In the genomic region with DNA sequence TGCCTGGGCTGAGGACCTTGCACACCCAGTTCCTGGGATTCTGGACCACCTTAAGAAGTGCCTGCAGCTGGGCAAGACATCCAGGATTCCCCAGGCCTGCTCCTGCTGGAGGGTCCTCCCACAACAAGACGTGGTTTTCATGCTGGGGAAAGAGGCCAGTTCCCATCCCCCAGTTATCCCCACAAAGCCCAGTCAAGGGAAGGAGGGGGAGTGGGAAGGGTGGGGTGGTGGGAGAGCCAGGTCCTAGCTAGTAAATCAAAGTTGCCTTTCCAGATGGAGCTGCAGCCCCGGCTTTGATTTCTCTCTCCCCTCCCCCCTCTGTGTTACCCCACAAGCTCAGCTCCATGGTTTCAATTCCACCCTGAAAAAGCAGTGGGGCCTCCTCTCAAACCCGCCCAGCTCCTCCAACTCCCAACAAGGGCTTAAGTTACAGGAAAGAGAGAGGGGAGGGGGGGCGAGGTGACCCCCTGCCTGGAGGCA, we compare ENCODE assay signal across 9 mouse cellular contexts. TPM values are rescaled to one million over a fixed set of nuclear protein-coding genes. Genes with fewer than 3 reads are reported as not detected.
DNase-seq lines count a peak whose midpoint lies in the region; ATAC-seq and TF ChIP-seq lines count a peak whose summit lies in the region.
"Had no signal": no experiment of that assay in that cellular context is flagged by ENCODE, and none has a peak within 500 bp of the region (broad histone marks: within the 10 kb centered on the region; RNA-seq: fewer than 3 reads in every experiment).

No protein-coding gene starts in this region.

- no peak for TF ChIP-seq POLR2A in brain, embryonic 14.5 days (IDR thresholded peaks at IDR 0.05; ENCODE audit: borderline replicate concordance, extremely low read depth, insufficient read depth, insufficient read length, poor library complexity, severe bottlenecking)

- H3K36me3 ChIP-seq in kidney, embryonic 15.5 days, result no peaks in the 10 kb centered on the region
- H3K36me3 ChIP-seq in embryonic facial prominence, embryonic 15.5 days, result no peaks in the 10 kb centered on the region
- no peaks in the 10 kb centered on the region for H3K36me3 ChIP-seq in midbrain, embryonic 14.5 days (ENCODE audit: control insufficient read depth, insufficient read depth, low read length)

- no peaks in the 10 kb centered on the region for H3K9me3 ChIP-seq in kidney, embryonic 15.5 days (replicated peaks)
- H3K9me3 ChIP-seq in embryonic facial prominence, embryonic 15.5 days (replicated peaks), result no peaks in the 10 kb centered on the region
- no peaks in the 10 kb centered on the region for H3K9me3 ChIP-seq in midbrain, embryonic 14.5 days (ENCODE audit: control insufficient read depth, low read length)

- no peaks in the 10 kb centered on the region for H3K27me3 ChIP-seq in kidney, embryonic 15.5 days
- no peaks in the 10 kb centered on the region for H3K27me3 ChIP-seq in embryonic facial prominence, embryonic 15.5 days
- H3K27me3 ChIP-seq in midbrain, embryonic 14.5 days (ENCODE audit: control insufficient read depth, insufficient read depth, low read length), result no peaks in the 10 kb centered on the region; the same call in 1 of the 2 replicates

- peak overlapping the region; percentile 42 for H3K4me2 ChIP-seq in kidney, embryonic 15.5 days
- peak overlapping the region; percentile 33 for H3K4me2 ChIP-seq in embryonic facial prominence, embryonic 15.5 days (replicated peaks)
- H3K4me2 ChIP-seq in midbrain, embryonic 14.5 days (ENCODE audit: low read length), result no peak overlapping the region

- peak overlapping the region; percentile 89 for H3K27ac ChIP-seq in kidney, embryonic 15.5 days
- peak overlapping the region; percentile 94 for H3K27ac ChIP-seq in embryonic facial prominence, embryonic 15.5 days (replicated peaks)
- H3K27ac ChIP-seq in midbrain, embryonic 14.5 days (replicated peaks; ENCODE audit: low read depth, low read length), result no peak overlapping the region
- H3K27ac ChIP-seq: layer of hippocampus, adult 2 months had no signal

- no peak for DNase-seq in kidney, postnatal 14 days
- DNase-seq in brain, embryonic 14.5 days (ENCODE audit: low read depth), result peak; percentile 81
- DNase-seq in midbrain, embryonic 14.5 days, result peak; percentile 28
- no peak for DNase-seq in cerebellum, postnatal 4 days (ENCODE audit: low spot score in 2 of 2)
- DNase-seq in gastrocnemius, adult 18-20 months (ENCODE audit: low spot score), result no peak

- 14% methylated on average over 3 of the region's 4 CpGs for WGBS in kidney, embryonic 15.5 days
- 7% methylated on average over 3 of the region's 4 CpGs for WGBS in embryonic facial prominence, embryonic 15.5 days
- WGBS in midbrain, embryonic 14.5 days, result 3% methylated on average over 3 of the region's 4 CpGs

- TF ChIP-seq CTCF in brain, embryonic 14.5 days (IDR thresholded peaks at IDR 0.05; ENCODE audit: borderline replicate concordance, extremely low read depth, insufficient read depth, insufficient read length), result no peak

- peak overlapping the region; percentile 31; the same call in 1 of the 2 replicates for H3K9ac ChIP-seq in kidney, embryonic 15.5 days
- H3K9ac ChIP-seq in embryonic facial prominence, embryonic 15.5 days, result no peak overlapping the region
- no peak overlapping the region for H3K9ac ChIP-seq in midbrain, embryonic 14.5 days (replicated peaks; ENCODE audit: low read length)

- ATAC-seq in kidney, embryonic 15.5 days (replicated peaks; ENCODE audit: low FRiP score), result peak; percentile 88
- ATAC-seq in embryonic facial prominence, embryonic 15.5 days (ENCODE audit: insufficient number of reproducible peaks, low FRiP score, low TSS enrichment, low read depth), result peak; percentile 88
- ATAC-seq in midbrain, embryonic 14.5 days (ENCODE audit: low FRiP score, low TSS enrichment), result no peak
- no peak for ATAC-seq in granulocyte monocyte progenitor cell, adult 5-6 weeks (replicated peaks; ENCODE audit: poor library complexity, severe bottlenecking)

- no peak overlapping the region for H3K4me3 ChIP-seq in kidney, embryonic 15.5 days (replicated peaks)
- peak overlapping the region; percentile 11; the same call in 1 of the 2 replicates for H3K4me3 ChIP-seq in embryonic facial prominence, embryonic 15.5 days (replicated peaks)
- H3K4me3 ChIP-seq in midbrain, embryonic 14.5 days (replicated peaks; ENCODE audit: low read depth, low read length), result no peak overlapping the region
- H3K4me3 ChIP-seq: layer of hippocampus, adult 2 months had no signal

- peaks cover 19% of the 10 kb centered on the region for H3K4me1 ChIP-seq in kidney, embryonic 15.5 days
- H3K4me1 ChIP-seq in embryonic facial prominence, embryonic 15.5 days, result peaks cover 24% of the 10 kb centered on the region
- no peaks in the 10 kb centered on the region for H3K4me1 ChIP-seq in midbrain, embryonic 14.5 days (ENCODE audit: control insufficient read depth, insufficient read depth, low read length)

RNA-seq across cellular contexts. Expression of a gene that starts 8.8 kb away (rescaled TPM):
- 28.5 and 34.0 TPM in 2 replicates for polyA plus RNA-seq in kidney, embryonic 15.5 days (2015; fragmentation: Nextera tagmentation; extraction: Ambion mirVana)
- 35.6 and 59.4 TPM in 2 replicates for polyA plus RNA-seq in brain, embryonic 14.5 days (2012; rRNA removed)
- polyA plus RNA-seq in embryonic facial prominence, embryonic 15.5 days (2015; fragmentation: Nextera tagmentation; extraction: Ambion mirVana), result 45.8 and 47.6 TPM in 2 replicates
- polyA plus RNA-seq in midbrain, embryonic 14.5 days (2014; fragmentation: Nextera tagmentation; extraction: Ambion mirVana), result 7.2 and 8.0 TPM in 2 replicates
- total RNA-seq in granulocyte monocyte progenitor cell, adult 5-6 weeks (2014; fragmentation: Nextera tagmentation), result not detected in 2 replicates
- not detected in 2 replicates for total RNA-seq in granulocyte monocyte progenitor cell, adult 5-6 weeks (2017)
- 1 to 10 TPM in 1 of 2 experiments, under 1 TPM in 1; 0.89 to 1.8 TPM for total RNA-seq in gastrocnemius, adult 18-20 months (2021)

RNA-seq across cellular contexts. Expression of a gene that starts 16.1 kb away (rescaled TPM):
- 8.5 and 8.7 TPM in 2 replicates for polyA plus RNA-seq in kidney, embryonic 15.5 days (2015; fragmentation: Nextera tagmentation; extraction: Ambion mirVana)
- polyA plus RNA-seq in brain, embryonic 14.5 days (2012; rRNA removed), result 3.6 and 4.6 TPM in 2 replicates
- 11.1 and 12.0 TPM in 2 replicates for polyA plus RNA-seq in embryonic facial prominence, embryonic 15.5 days (2015; fragmentation: Nextera tagmentation; extraction: Ambion mirVana)
- 2.3 and 4.2 TPM in 2 replicates for polyA plus RNA-seq in midbrain, embryonic 14.5 days (2014; fragmentation: Nextera tagmentation; extraction: Ambion mirVana)
- total RNA-seq in granulocyte monocyte progenitor cell, adult 5-6 weeks (2014; fragmentation: Nextera tagmentation), result not detected in 2 replicates
- total RNA-seq in granulocyte monocyte progenitor cell, adult 5-6 weeks (2017), result not detected in 2 replicates
- total RNA-seq in gastrocnemius, adult 18-20 months (2021), result under 1 TPM in 1 of 2 experiments, not detected in 1; 0.43 TPM

RNA-seq across cellular contexts. Expression of a gene that starts 39.2 kb away (rescaled TPM):
- 57.4 and 62.1 TPM in 2 replicates for polyA plus RNA-seq in kidney, embryonic 15.5 days (2015; fragmentation: Nextera tagmentation; extraction: Ambion mirVana)
- polyA plus RNA-seq in brain, embryonic 14.5 days (2012; rRNA removed), result 46.1 and 58.4 TPM in 2 replicates
- 56.2 and 59.1 TPM in 2 replicates for polyA plus RNA-seq in embryonic facial prominence, embryonic 15.5 days (2015; fragmentation: Nextera tagmentation; extraction: Ambion mirVana)
- 51.3 and 58.4 TPM in 2 replicates for polyA plus RNA-seq in midbrain, embryonic 14.5 days (2014; fragmentation: Nextera tagmentation; extraction: Ambion mirVana)
- total RNA-seq in granulocyte monocyte progenitor cell, adult 5-6 weeks (2014; fragmentation: Nextera tagmentation), result 29.3 and 46.4 TPM in 2 replicates
- 19.7 and 21.3 TPM in 2 replicates for total RNA-seq in granulocyte monocyte progenitor cell, adult 5-6 weeks (2017)
- total RNA-seq in gastrocnemius, adult 18-20 months (2021), result 10 to 100 TPM; 26.1 to 27.1 TPM

Comparison
In these comparisons a context has a peak if more than half of its experiments do, and no peak if none do; other contexts are left out.
1. ATAC-seq: peak in kidney, embryonic 15.5 days (single experiment) and embryonic facial prominence, embryonic 15.5 days (single experiment); none in midbrain, embryonic 14.5 days (single experiment) and granulocyte monocyte progenitor cell, adult 5-6 weeks (single experiment).
2. DNase-seq: peak in brain, embryonic 14.5 days (single experiment) and midbrain, embryonic 14.5 days (single experiment); none in kidney, postnatal 14 days (single experiment), cerebellum, postnatal 4 days (0 of 2) and gastrocnemius, adult 18-20 months (single experiment).